Mouse (Mus musculus) hindbrain, postnatal 0 days (tissue): Measurements from ENCODE around the gene Copg2. TPM values are rescaled to one million over a fixed set of nuclear protein-coding genes. Genes with fewer than 3 reads are reported as not detected.
A peak's percentile ranks its signal among the peaks of the same experiment; 100 is the strongest.

Experiments
- ATAC-seq: fragments of 200-750 bp; cut with Nextera tagmentation; 2 replicates; pipeline ENCODE4 v1.8.0; 2017; ENCODE audit warnings: mild to moderate bottlenecking, moderate TSS enrichment, moderate library complexity
- DNase-seq: peaks from one replicate; pipeline ENCODE4 v3.0.0-alpha.2; 2015; ENCODE audit warnings: low spot score
- H3K27ac ChIP-seq: fragments of 300-500 bp; sonication (generic); 2 replicates; pipeline ENCODE4 v1.5.1; 2014; ENCODE audit warnings: mild to moderate bottlenecking
- H3K27me3 ChIP-seq: fragments of 300-500 bp; sonication (generic); 2 replicates; pipeline ENCODE4 v1.6.1; 2014; ENCODE audit warnings: low read length, mixed read lengths; ENCODE audit not compliant: insufficient read depth
- H3K36me3 ChIP-seq: fragments of 300-500 bp; sonication (generic); 2 replicates; pipeline ENCODE4 v1.6.1; 2014; ENCODE audit warnings: low read length, mixed read lengths; ENCODE audit not compliant: insufficient read depth
- H3K4me1 ChIP-seq: fragments of 300-500 bp; sonication (generic); 2 replicates; pipeline ENCODE4 v1.6.1; 2014; ENCODE audit warnings: antibody characterized with exemption, low read length, mixed read lengths; ENCODE audit not compliant: insufficient read depth
- H3K4me2 ChIP-seq: fragments of 300-500 bp; sonication (generic); 2 replicates; pipeline ENCODE4 v1.6.1; 2014; ENCODE audit warnings: low read depth, mild to moderate bottlenecking, low read length, moderate library complexity, mixed read lengths
- H3K4me3 ChIP-seq: fragments of 300-500 bp; sonication (generic); 2 replicates; pipeline ENCODE4 v1.5.1; 2014; ENCODE audit warnings: low read length
- H3K9ac ChIP-seq: fragments of 300-500 bp; sonication (generic); replicated peaks from 2 replicates; pipeline ENCODE4 v1.6.1; 2014; ENCODE audit warnings: mild to moderate bottlenecking, low read length, moderate library complexity, mixed read lengths
- H3K9me3 ChIP-seq: fragments of 300-500 bp; sonication (generic); 2 replicates; pipeline ENCODE4 v1.6.1; 2016; ENCODE audit warnings: low read length, mixed read lengths
- CTCF ChIP-seq: IDR thresholded peaks from 2 replicates; pipeline ENCODE4 v1.5.1; 2016; ENCODE audit warnings: antibody characterized with exemption, control low read depth, low read depth
- WGBS: fragments of 180-500 bp; shearing (Covaris S2); extraction: QIAGEN DNeasy Blood & Tissue Kit; methylation state at CpG from one replicate; pipeline ENCODE4 v1.1.7; 2014; 5-methylcytosine and 5-hydroxymethylcytosine counted together
- polyA plus RNA-seq: library from polyadenylated mRNA; unstranded; fragments of >200 nt; fragmentation: Nextera tagmentation; extraction: Ambion mirVana; gene quantifications from 2 replicates; pipeline ENCODE4 v1.2.1, GENCODE M21; 2015
- total RNA-seq: library from RNA; depleted of rRNA; stranded (reverse); fragments of >200 nt; gene quantifications from 2 replicates; pipeline ENCODE4 v1.2.3, GENCODE M21; 2014

Copg2 gene
- total and polyA plus RNA-seq, 2 experiments from 2014 or later, result 30.7 to 35.6 TPM

GRCm38 (mm10) chr6:30907970-30908369, 11.4 kb upstream of the Copg2 start:
- H3K36me3 ChIP-seq, result no peaks in the 10 kb centered on the region
- DNase-seq, result no peak
- no peak overlapping the region for H3K27ac ChIP-seq
- no peak overlapping the region for H3K4me3 ChIP-seq
- WGBS, result 37% methylated on average over 3 of the region's 3 CpGs
- no peak overlapping the region for H3K9ac ChIP-seq
- TF ChIP-seq CTCF, result no peak
- no peak for ATAC-seq
- no peak overlapping the region for H3K4me2 ChIP-seq
- H3K9me3 ChIP-seq, result no peaks in the 10 kb centered on the region
- no peaks in the 10 kb centered on the region for H3K27me3 ChIP-seq
- H3K4me1 ChIP-seq, result no peaks in the 10 kb centered on the region

GRCm38 (mm10) chr6:30904911-30905310, 8.3 kb upstream of the Copg2 start:
- H3K4me1 ChIP-seq, result no peaks in the 10 kb centered on the region
- no peak for ATAC-seq
- H3K4me2 ChIP-seq, result no peak overlapping the region
- no peak overlapping the region for H3K27ac ChIP-seq
- no peak for TF ChIP-seq CTCF
- H3K27me3 ChIP-seq, result no peaks in the 10 kb centered on the region
- no peak overlapping the region for H3K9ac ChIP-seq
- 80% methylated on average over 5 of the region's 5 CpGs for WGBS
- no peak for DNase-seq
- H3K4me3 ChIP-seq, result no peak overlapping the region
- no peaks in the 10 kb centered on the region for H3K36me3 ChIP-seq
- no peaks in the 10 kb centered on the region for H3K9me3 ChIP-seq

- no peak for TF ChIP-seq CTCF
- no peak for ATAC-seq
Observed at GRCm38 (mm10) chr6:30904033-30904432, 7.4 kb upstream of the Copg2 start.

GRCm38 (mm10) chr6:30897520-30897919, 926 bp upstream of the Copg2 start:
- Histone ChIP-seq H3K4me1 (no peaks in the 10 kb centered on the region; the same call in 1 of the 2 replicates), H3K4me2 (0 out of 2 replicates have a peak overlapping the region, but pooled peaks have one; percentile 65), H3K9me3 (no peaks in the 10 kb centered on the region), H3K4me3 (no peak overlapping the region), H3K36me3 (no peaks in the 10 kb centered on the region), H3K9ac (no peak overlapping the region), H3K27me3 (no peaks in the 10 kb centered on the region), H3K27ac (no peak overlapping the region)
- WGBS, result 75% methylated on average over 6 of the region's 6 CpGs
- no peak for TF ChIP-seq CTCF
- DNase-seq (no peak), ATAC-seq (no peak)

More at GRCm38 (mm10) chr6:30904033-30904432, 7.4 kb upstream of the Copg2 start:
- Histone ChIP-seq H3K9ac (no peak overlapping the region), H3K4me1 (no peaks in the 10 kb centered on the region), H3K4me3 (no peak overlapping the region), H3K9me3 (no peaks in the 10 kb centered on the region), H3K36me3 (no peaks in the 10 kb centered on the region), H3K27ac (no peak overlapping the region), H3K27me3 (no peaks in the 10 kb centered on the region), H3K4me2 (no peak overlapping the region)
- DNase-seq, result no peak
- WGBS, result 62% methylated on average over 3 of the region's 3 CpGs

GRCm38 (mm10) chr6:30896986-30897327, 363 bp upstream of the Copg2 start:
- Histone ChIP-seq H3K4me3 (peak overlapping the region; percentile 81), H3K4me1 (no peaks in the 10 kb centered on the region; the same call in 1 of the 2 replicates), H3K9ac (peak overlapping the region; percentile 86), H3K27me3 (no peaks in the 10 kb centered on the region), H3K9me3 (no peaks in the 10 kb centered on the region), H3K36me3 (no peaks in the 10 kb centered on the region), H3K27ac (peak overlapping the region; percentile 92), H3K4me2 (peak overlapping the region; percentile 65)
- WGBS, result 16% methylated on average over 8 of the region's 8 CpGs
- ATAC-seq, result no peak
- no peak for DNase-seq
- no peak for TF ChIP-seq CTCF

GRCm38 (mm10) chr6:30895819-30896194, 787 bp downstream of the Copg2 start:
- WGBS, result 12% methylated on average over 3 of the region's 3 CpGs
- peak overlapping the region; percentile 65 for H3K4me2 ChIP-seq

GRCm38 (mm10) chr6:30893081-30893480, 3.5 kb downstream of the Copg2 start:
- Histone ChIP-seq H3K4me2 (no peak overlapping the region), H3K27me3 (no peaks in the 10 kb centered on the region), H3K4me1 (no peaks in the 10 kb centered on the region; the same call in 1 of the 2 replicates), H3K27ac (no peak overlapping the region), H3K36me3 (0 out of 2 replicates have a peak, but pooled peaks cover 5% of the 10 kb centered on the region), H3K4me3 (no peak overlapping the region), H3K9me3 (no peaks in the 10 kb centered on the region), H3K9ac (no peak overlapping the region)
- no peak for ATAC-seq
- TF ChIP-seq CTCF, result no peak
- 84% methylated on average over 4 of the region's 4 CpGs for WGBS
- DNase-seq, result no peak

More at GRCm38 (mm10) chr6:30895819-30896194, 787 bp downstream of the Copg2 start:
- Histone ChIP-seq H3K27me3 (no peaks in the 10 kb centered on the region), H3K9ac (peak overlapping the region; percentile 86), H3K9me3 (no peaks in the 10 kb centered on the region), H3K27ac (peak overlapping the region; percentile 92), H3K36me3 (no peaks in the 10 kb centered on the region), H3K4me1 (no peaks in the 10 kb centered on the region; the same call in 1 of the 2 replicates), H3K4me3 (peak overlapping the region; percentile 81)
- ATAC-seq (no peak), DNase-seq (peak; percentile 26)
- no peak for TF ChIP-seq CTCF
